Mouse (Mus musculus): ENCODE data around the gene Agbl1.

GRCm38 (mm10) chr7:76234321-76234720 is 4.6 kb downstream of the Agbl1 start:
- TF ChIP-seq POLR2A (IDR thresholded peaks at IDR 0.05; ENCODE audit: borderline replicate concordance, extremely low read depth, low read depth, low read length) (no peak), CTCF (IDR thresholded peaks at IDR 0.05; ENCODE audit: insufficient read depth, low read length) (no peak)
